Mouse (Mus musculus): ENCODE measurements around the gene Lif.

DNA sequence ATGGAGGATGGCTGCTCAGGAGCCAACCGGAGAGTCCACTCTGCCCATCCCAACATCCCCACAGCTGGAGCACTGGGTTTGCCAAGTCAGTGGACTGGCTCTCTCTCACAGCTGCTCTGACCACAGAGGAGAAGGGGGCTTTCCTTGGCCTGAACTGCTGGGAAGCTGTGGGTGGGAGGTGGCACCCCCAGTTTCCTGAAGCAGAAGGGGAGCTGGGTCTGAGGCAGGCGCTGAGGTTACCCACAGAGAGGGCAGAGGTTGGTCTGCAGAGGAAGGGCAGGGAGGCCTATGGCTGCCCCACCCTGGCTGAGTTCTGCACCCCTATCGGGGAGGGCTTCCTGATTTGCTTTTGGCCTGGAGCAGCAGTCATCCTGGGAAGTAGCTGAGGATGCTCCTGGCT, 6.0 kb upstream of the Lif start:
- TF ChIP-seq CTCF (IDR thresholded peaks at IDR 0.05; ENCODE audit: extremely low read depth, insufficient read depth, low read length): no peak
- no peak for TF ChIP-seq POLR2A (IDR thresholded peaks at IDR 0.05; ENCODE audit: extremely low read depth, insufficient read depth, low read length)

Data from cortical plate, adult 2 months (tissue).